Mouse (Mus musculus): ENCODE data around the gene Fermt3. TPM values are rescaled to one million over a fixed set of nuclear protein-coding genes. Genes with fewer than 3 reads are reported as not detected.

The Fermt3 gene
- total and polyA plus RNA-seq, 2 experiments from 2014 or later: 4.0 to 7.5 TPM

DNA sequence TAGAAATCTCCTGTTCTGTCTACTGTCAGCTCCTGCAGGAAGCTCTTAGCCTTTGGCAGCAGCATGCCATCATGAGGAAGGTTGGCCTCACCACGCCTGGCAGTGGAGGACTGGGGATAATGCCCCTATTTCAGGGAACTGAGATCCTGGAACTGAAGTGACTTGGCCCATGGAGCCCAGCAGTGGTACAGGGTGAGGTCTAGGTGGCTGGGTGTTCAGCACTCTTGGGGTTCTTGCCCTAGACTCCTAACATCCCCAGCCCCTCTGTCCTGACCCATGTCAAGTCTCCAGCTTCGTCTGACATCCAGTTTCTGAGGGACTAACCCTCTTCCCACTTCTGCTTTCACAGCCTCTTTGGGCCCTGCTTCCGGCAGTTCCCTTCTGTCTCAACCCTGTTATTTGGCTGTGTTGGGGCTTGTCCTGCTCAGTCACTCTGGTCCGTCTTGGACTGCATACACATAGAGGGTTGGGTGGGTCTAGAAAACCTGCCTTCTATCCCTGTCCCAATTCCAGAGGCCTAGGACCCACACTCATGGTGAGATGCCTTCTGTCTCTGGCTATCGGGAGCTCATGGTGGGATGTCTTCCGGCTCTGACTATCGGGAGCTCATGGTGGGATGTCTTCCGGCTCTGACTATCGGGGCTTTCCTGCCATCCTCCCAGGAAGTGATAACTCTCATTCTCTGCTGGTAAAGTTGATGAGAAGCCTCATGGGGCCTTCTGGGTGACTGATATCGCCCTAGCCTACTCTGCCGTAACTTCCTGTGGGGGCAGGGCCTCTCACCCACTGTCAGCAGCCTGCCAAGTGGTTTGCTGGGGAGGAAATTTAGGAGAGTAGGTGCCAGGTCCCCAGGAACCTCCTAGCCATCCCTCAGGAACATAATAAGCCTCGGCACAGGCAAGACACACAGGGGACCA is 1.5 kb downstream of the Fermt3 start:
- no peaks in the 10 kb centered on the region for H3K4me1 ChIP-seq (ENCODE audit: insufficient read depth, low read length)

DNA sequence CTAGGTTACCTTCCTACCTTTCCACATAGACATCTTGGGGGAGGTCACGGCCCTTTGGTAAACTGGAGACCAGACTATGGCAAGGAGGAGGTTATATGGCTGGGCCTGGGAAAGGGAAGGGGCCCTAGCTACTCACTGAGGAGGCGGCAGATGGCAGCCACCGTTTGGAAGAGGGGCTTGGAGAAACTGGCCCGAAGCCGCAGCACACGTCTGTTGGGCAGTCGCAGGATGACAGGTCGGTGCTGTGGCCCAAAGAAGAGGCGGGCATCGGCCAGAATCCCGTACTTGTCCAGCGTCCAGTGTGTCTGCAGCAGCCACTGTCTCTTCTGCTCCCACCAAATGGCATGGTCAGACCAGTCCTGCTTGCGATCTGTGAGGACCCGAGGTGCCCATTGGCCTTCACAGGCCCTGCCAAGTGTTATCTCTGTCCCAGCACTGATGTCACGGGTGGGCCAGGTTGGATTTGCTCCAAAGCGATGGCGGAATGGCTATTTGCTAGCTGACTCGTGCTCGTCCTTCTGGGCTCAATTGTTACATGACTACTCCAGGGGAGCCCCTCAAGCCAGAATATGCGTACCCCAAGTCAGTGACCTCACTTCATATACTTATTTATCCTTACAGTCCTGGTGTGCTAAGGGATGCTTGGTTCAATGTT is 4.7 kb downstream of the Fermt3 start:
- Histone ChIP-seq H3K36me3 (ENCODE audit: insufficient read depth, low read length) (peaks cover 8% of the 10 kb centered on the region; the same call in 1 of the 2 replicates), H3K9ac (replicated peaks; ENCODE audit: low read length) (no peak overlapping the region), H3K4me1 (ENCODE audit: insufficient read depth, low read length) (no peaks in the 10 kb centered on the region), H3K27me3 (ENCODE audit: insufficient read depth, low read length) (no peaks in the 10 kb centered on the region), H3K27ac (no peak overlapping the region), H3K4me3 (ENCODE audit: low read length) (no peak overlapping the region), H3K9me3 (ENCODE audit: low read length) (no peaks in the 10 kb centered on the region), H3K4me2 (ENCODE audit: low read depth, low read length) (no peak overlapping the region)
- ATAC-seq (no peak), DNase-seq (ENCODE audit: low spot score) (no peak)
- 90% methylated on average over 20 of the region's 20 CpGs for WGBS
- TF ChIP-seq CTCF (IDR thresholded peaks at IDR 0.05; ENCODE audit: low read depth): no peak

More for the DNA sequence above, 1.5 kb downstream of the Fermt3 start:
- H3K9ac ChIP-seq (replicated peaks; ENCODE audit: low read length): no peak overlapping the region
- no peaks in the 10 kb centered on the region for H3K27me3 ChIP-seq (ENCODE audit: insufficient read depth, low read length)
- no peak for DNase-seq (ENCODE audit: low spot score)
- no peak for ATAC-seq
- no peak overlapping the region for H3K27ac ChIP-seq
- peaks cover 37% of the 10 kb centered on the region for H3K36me3 ChIP-seq (ENCODE audit: insufficient read depth, low read length)
- H3K4me3 ChIP-seq (ENCODE audit: low read length): no peak overlapping the region
- H3K9me3 ChIP-seq (ENCODE audit: low read length): no peaks in the 10 kb centered on the region
- 87% methylated on average over 12 of the region's 12 CpGs for WGBS
- no peak for TF ChIP-seq CTCF (IDR thresholded peaks at IDR 0.05; ENCODE audit: low read depth)
- H3K4me2 ChIP-seq (ENCODE audit: low read depth, low read length): no peak overlapping the region

- Histone ChIP-seq H3K4me3 (ENCODE audit: low read length) (no peak overlapping the region), H3K27ac (no peak overlapping the region), H3K36me3 (ENCODE audit: insufficient read depth, low read length) (peaks cover 5% of the 10 kb centered on the region; the same call in 1 of the 2 replicates), H3K9ac (replicated peaks; ENCODE audit: low read length) (no peak overlapping the region), H3K4me1 (ENCODE audit: insufficient read depth, low read length) (no peaks in the 10 kb centered on the region), H3K27me3 (ENCODE audit: insufficient read depth, low read length) (no peaks in the 10 kb centered on the region), H3K9me3 (ENCODE audit: low read length) (no peaks in the 10 kb centered on the region), H3K4me2 (ENCODE audit: low read depth, low read length) (no peak overlapping the region)
- ATAC-seq: no peak
- 89% methylated on average over 9 of the region's 9 CpGs for whole genome bisulfite sequencing
- TF ChIP-seq CTCF (IDR thresholded peaks at IDR 0.05; ENCODE audit: low read depth): no peak
- no peak for DNase-seq (ENCODE audit: low spot score)
These were observed 5.3 kb downstream of the Fermt3 start for GRCm38 (mm10) chr19:7013984-7014383.

GRCm38 (mm10) chr19:7012426-7012825 is 6.8 kb downstream of the Fermt3 start:
- H3K9ac ChIP-seq (replicated peaks; ENCODE audit: low read length): no peak overlapping the region
- no peaks in the 10 kb centered on the region for H3K36me3 ChIP-seq (ENCODE audit: insufficient read depth, low read length)
- no peak for ATAC-seq
- no peaks in the 10 kb centered on the region for H3K9me3 ChIP-seq (ENCODE audit: low read length)
- no peak for DNase-seq (ENCODE audit: low spot score)
- no peaks in the 10 kb centered on the region for H3K27me3 ChIP-seq (ENCODE audit: insufficient read depth, low read length)
- TF ChIP-seq CTCF (IDR thresholded peaks at IDR 0.05; ENCODE audit: low read depth): no peak
- WGBS: 79% methylated on average over 4 of the region's 4 CpGs
- H3K27ac ChIP-seq: no peak overlapping the region
- no peak overlapping the region for H3K4me3 ChIP-seq (ENCODE audit: low read length)
- no peaks in the 10 kb centered on the region for H3K4me1 ChIP-seq (ENCODE audit: insufficient read depth, low read length)
- no peak overlapping the region for H3K4me2 ChIP-seq (ENCODE audit: low read depth, low read length)

GRCm38 (mm10) chr19:7006892-7007593 is 12.2 kb downstream of the Fermt3 start:
- Histone ChIP-seq H3K27ac (no peak overlapping the region), H3K36me3 (ENCODE audit: insufficient read depth, low read length) (no peaks in the 10 kb centered on the region), H3K9me3 (ENCODE audit: low read length) (no peaks in the 10 kb centered on the region), H3K4me3 (ENCODE audit: low read length) (no peak overlapping the region), H3K9ac (replicated peaks; ENCODE audit: low read length) (no peak overlapping the region), H3K27me3 (ENCODE audit: insufficient read depth, low read length) (no peaks in the 10 kb centered on the region), H3K4me1 (ENCODE audit: insufficient read depth, low read length) (no peaks in the 10 kb centered on the region), H3K4me2 (ENCODE audit: low read depth, low read length) (no peak overlapping the region)
- DNase-seq (ENCODE audit: low spot score) (no peak), ATAC-seq (no peak)
- no peak for TF ChIP-seq CTCF (IDR thresholded peaks at IDR 0.05; ENCODE audit: low read depth)
- WGBS: 83% methylated on average over 9 of the region's 9 CpGs

DNA sequence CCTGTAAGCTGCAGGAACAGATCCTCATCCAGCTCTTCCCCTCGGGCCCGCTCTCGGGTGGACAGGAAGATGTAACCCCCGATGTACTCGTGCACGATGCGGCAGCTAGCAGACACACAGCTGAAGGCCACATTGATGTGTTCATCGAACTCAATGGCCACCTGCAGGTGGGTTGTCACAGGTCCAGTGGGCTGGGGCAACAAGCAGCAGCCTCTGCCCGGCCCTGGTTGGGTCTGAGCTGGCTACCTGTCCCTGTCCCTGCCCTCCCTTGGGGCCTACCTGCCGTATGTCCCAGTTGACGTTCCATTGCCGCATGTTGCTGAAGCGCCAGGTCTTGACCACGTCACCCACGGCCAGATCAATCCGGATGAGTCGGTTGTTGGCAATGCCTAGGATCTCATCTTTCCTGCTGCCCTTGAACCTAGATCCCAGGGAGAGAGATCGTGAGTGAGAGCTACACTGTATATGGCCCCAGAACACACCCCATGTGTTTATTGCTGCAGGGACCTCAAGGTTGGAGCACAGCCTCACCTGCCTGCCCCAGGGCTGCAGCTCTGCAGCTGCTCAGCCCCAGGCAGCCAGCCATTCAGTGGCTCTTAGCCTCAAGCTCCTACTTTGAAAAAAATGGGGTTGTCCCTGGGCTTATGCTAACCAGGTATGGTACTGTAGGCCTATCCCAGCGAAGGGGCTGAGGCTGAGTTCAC is 19.8 kb downstream of the Fermt3 start:
- no peak overlapping the region for H3K4me2 ChIP-seq (ENCODE audit: low read depth, low read length)
- peaks cover 17% of the 10 kb centered on the region for H3K4me1 ChIP-seq (ENCODE audit: insufficient read depth, low read length)
- ATAC-seq (no peak), DNase-seq (ENCODE audit: low spot score) (no peak)
- no peaks in the 10 kb centered on the region for H3K27me3 ChIP-seq (ENCODE audit: insufficient read depth, low read length)
- H3K9me3 ChIP-seq (ENCODE audit: low read length): no peaks in the 10 kb centered on the region
- H3K4me3 ChIP-seq (ENCODE audit: low read length): no peak overlapping the region
- no peak for TF ChIP-seq CTCF (IDR thresholded peaks at IDR 0.05; ENCODE audit: low read depth)
- peaks cover 4% of the 10 kb centered on the region; the same call in 1 of the 2 replicates for H3K36me3 ChIP-seq (ENCODE audit: insufficient read depth, low read length)
- WGBS: 92% methylated on average over 19 of the region's 19 CpGs
- no peak overlapping the region for H3K9ac ChIP-seq (replicated peaks; ENCODE audit: low read length)
- no peak overlapping the region for H3K27ac ChIP-seq
